Mouse (Mus musculus): ENCODE data around the gene Nudt4. TPM values are rescaled to one million over a fixed set of nuclear protein-coding genes. Genes with fewer than 3 reads are reported as not detected.

Gene Nudt4
- polyA plus RNA-seq, 1 experiment from 2014 or later, result 82.2 TPM

DNA sequence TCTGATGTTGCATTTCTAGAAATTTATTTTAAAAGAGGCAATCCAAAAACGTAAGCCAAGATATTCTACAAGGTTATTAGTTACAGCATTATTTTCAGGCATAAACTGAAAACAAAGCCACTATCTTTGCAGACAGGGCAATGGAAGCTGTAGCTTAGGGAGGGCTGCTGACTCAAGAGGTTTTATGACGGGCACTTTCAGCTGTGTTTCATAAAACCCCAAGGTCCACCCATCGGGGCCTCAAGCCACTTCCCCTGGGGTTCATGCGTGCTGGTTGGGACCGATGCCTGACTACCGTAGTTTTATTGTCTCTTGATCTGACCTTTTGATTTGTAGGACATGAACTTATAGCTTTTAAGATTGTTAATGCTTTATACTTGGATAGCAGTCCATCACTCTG, 26.2 kb upstream of the Nudt4 start:
- no peak overlapping the region for H3K9ac ChIP-seq
- H3K4me1 ChIP-seq, result no peaks in the 10 kb centered on the region
- ATAC-seq (ENCODE audit: insufficient number of reproducible peaks, low FRiP score, low TSS enrichment, low read depth), result no peak
- no peak overlapping the region for H3K4me2 ChIP-seq (replicated peaks)
- H3K27me3 ChIP-seq, result no peaks in the 10 kb centered on the region
- no peaks in the 10 kb centered on the region for H3K9me3 ChIP-seq (replicated peaks)
- no peaks in the 10 kb centered on the region for H3K36me3 ChIP-seq
- no peak overlapping the region for H3K4me3 ChIP-seq (replicated peaks)
- WGBS, result 79% methylated on average over 6 of the region's 6 CpGs
- no peak overlapping the region for H3K27ac ChIP-seq (replicated peaks)

DNA sequence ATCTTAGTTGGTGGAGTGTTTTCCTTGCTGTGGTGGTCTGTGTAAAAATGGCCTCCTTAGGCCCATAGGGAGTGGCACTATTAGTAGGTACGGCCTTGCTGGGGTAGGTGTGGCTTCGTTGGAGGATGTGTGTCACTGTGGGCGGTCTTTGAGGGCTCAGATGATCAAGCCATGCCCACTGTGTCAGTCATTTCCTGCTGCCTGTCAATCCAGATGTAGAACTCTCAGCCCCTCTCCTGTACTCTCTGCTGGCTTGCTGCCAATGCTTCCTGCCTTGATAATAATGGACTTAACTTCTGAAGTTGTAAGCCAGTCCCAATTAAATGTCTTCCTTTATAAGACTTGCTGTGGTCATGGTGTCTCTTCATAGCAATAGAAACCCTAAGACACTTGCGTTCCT, 25.2 kb upstream of the Nudt4 start:
- no peaks in the 10 kb centered on the region for H3K4me1 ChIP-seq
- H3K27me3 ChIP-seq, result no peaks in the 10 kb centered on the region
- no peak overlapping the region for H3K9ac ChIP-seq
- WGBS, result 92% methylated on average over 4 of the region's 4 CpGs
- H3K9me3 ChIP-seq (replicated peaks), result no peaks in the 10 kb centered on the region
- no peak overlapping the region for H3K27ac ChIP-seq (replicated peaks)
- no peak for ATAC-seq (ENCODE audit: insufficient number of reproducible peaks, low FRiP score, low TSS enrichment, low read depth)
- no peaks in the 10 kb centered on the region for H3K36me3 ChIP-seq
- H3K4me2 ChIP-seq (replicated peaks), result no peak overlapping the region
- H3K4me3 ChIP-seq (replicated peaks), result no peak overlapping the region

DNA sequence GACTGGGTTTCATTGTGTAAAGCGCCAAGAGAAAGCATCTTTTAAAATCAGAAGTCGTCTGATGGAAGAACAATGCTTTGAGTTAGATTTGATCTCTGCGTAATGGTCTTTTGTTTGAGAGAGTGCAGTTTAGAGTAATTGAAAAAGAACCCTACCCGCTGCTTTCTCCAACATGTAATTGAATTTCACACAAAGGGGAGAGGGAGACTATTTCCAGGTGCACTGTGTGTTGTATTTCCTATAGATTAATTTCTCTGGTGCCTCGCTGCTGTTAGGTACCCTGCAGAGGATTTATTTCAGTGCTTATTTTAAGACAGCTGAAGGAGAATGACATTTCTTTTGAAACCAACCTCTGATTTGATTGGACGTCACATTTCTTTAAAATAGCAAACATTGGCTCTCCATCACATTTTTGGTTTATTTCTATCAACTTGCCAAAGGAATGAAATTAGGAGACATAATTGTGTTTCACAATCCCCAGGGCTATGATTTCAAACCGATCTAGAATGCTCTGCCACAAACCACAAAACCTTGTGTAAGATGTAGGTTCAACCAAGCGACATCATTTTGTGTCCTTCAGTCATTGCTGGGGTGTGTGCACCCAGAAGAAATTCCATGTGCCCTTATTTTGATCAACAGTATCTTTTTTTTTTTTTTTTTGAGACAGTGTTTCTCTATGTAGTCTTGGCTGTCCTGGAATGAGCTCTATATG, 23.7 kb upstream of the Nudt4 start:
- no peaks in the 10 kb centered on the region for H3K27me3 ChIP-seq
- 46% methylated on average over 8 of the region's 8 CpGs for WGBS
- H3K4me1 ChIP-seq, result no peaks in the 10 kb centered on the region
- no peak overlapping the region for H3K27ac ChIP-seq (replicated peaks)
- ATAC-seq (ENCODE audit: insufficient number of reproducible peaks, low FRiP score, low TSS enrichment, low read depth), result no peak
- H3K4me3 ChIP-seq (replicated peaks), result no peak overlapping the region
- no peak overlapping the region for H3K4me2 ChIP-seq (replicated peaks)
- H3K36me3 ChIP-seq, result no peaks in the 10 kb centered on the region
- H3K9me3 ChIP-seq (replicated peaks), result no peaks in the 10 kb centered on the region
- no peak overlapping the region for H3K9ac ChIP-seq

DNA sequence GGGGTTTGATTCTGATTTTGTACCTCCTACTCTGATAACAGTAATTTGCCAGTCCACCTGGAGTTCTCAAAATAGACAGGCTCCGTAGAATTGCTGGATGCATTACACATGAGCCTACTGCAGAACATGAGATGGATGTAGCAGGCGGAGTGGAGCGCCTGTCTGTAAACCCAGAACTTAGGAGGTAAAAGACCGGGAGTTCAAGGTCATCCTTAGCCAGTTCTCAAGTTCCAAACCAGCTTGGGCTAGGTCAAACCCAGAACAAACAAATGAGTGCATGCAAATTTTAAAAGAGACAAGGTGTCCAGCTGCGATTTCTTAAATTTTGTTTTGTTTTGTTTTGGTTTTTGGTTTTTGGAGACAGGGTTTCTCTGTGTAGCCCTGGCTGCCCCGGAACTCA, 21.6 kb upstream of the Nudt4 start:
- Histone ChIP-seq H3K9ac (no peak overlapping the region), H3K36me3 (no peaks in the 10 kb centered on the region), H3K4me2 (replicated peaks) (no peak overlapping the region), H3K27ac (replicated peaks) (no peak overlapping the region), H3K9me3 (replicated peaks) (no peaks in the 10 kb centered on the region), H3K4me3 (replicated peaks) (no peak overlapping the region), H3K27me3 (no peaks in the 10 kb centered on the region), H3K4me1 (no peaks in the 10 kb centered on the region)
- 80% methylated on average over 6 of the region's 6 CpGs for whole genome bisulfite sequencing
- ATAC-seq (ENCODE audit: insufficient number of reproducible peaks, low FRiP score, low TSS enrichment, low read depth), result no peak

DNA sequence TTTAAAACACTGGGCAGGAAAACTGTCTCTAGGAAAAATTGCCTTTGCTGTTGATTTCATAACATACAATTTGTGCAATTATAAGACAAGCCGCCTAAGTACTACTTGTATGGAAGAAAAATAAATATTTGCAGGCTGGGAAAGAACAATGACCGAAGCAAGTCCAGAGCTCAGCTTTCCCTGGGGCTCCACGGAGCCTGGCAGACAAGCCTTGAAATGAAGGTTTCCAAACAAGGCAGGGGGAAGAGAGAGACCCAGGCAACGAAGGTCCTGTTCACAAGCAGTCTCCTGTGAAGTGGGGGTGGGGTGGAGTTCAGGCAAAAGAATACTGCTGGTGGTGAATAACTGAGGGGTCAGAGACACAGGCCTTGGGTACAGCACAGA, 13.6 kb upstream of the Nudt4 start:
- Histone ChIP-seq H3K4me1 (0 out of 2 replicates have a peak, but pooled peaks cover 5% of the 10 kb centered on the region), H3K27me3 (no peaks in the 10 kb centered on the region), H3K36me3 (no peaks in the 10 kb centered on the region), H3K9me3 (replicated peaks) (no peaks in the 10 kb centered on the region), H3K4me3 (replicated peaks) (no peak overlapping the region), H3K27ac (replicated peaks) (peak overlapping the region; percentile 58; the same call in 1 of the 2 replicates), H3K9ac (no peak overlapping the region), H3K4me2 (replicated peaks) (no peak overlapping the region)
- 31% methylated on average over 4 of the region's 4 CpGs for WGBS
- no peak for ATAC-seq (ENCODE audit: insufficient number of reproducible peaks, low FRiP score, low TSS enrichment, low read depth)

- H3K36me3 ChIP-seq, result no peaks in the 10 kb centered on the region
- H3K27me3 ChIP-seq, result no peaks in the 10 kb centered on the region
- no peak overlapping the region for H3K27ac ChIP-seq (replicated peaks)
- ATAC-seq (ENCODE audit: insufficient number of reproducible peaks, low FRiP score, low TSS enrichment, low read depth), result no peak
- 54% methylated on average over 14 of the region's 14 CpGs for WGBS
- 0 out of 2 replicates have a peak, but pooled peaks cover 5% of the 10 kb centered on the region for H3K4me1 ChIP-seq
- no peak overlapping the region for H3K4me2 ChIP-seq (replicated peaks)
- no peaks in the 10 kb centered on the region for H3K9me3 ChIP-seq (replicated peaks)
- H3K4me3 ChIP-seq (replicated peaks), result no peak overlapping the region
- no peak overlapping the region for H3K9ac ChIP-seq
Observed at GRCm38 (mm10) chr10:95576876-95577566, 13.1 kb upstream of the Nudt4 start.

DNA sequence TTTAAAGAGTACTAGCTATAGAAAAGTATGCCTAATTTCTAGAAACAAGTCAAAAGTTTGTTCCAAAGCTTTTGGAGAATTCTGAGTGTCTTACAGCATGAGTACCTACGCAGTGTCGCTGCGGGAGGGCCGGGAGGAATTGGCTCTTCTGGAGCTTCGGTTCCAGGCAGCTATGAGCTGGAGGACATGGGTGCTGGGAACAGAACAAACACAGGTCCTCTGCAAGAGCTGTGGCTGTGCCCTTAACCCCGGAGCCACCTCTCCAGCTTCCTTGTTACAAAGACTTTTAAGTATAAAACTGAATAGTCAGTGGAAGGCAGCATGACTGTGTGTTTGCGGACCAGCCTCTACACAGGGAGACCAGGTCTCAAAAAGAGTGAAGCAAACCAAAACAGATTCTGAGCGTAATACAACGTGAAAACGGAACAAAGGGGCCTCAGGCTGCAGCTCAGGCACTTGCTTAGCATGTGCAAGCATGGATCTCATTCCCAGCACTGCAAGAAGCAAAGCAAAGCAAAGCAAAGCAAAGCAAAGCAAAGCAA, 12.0 kb upstream of the Nudt4 start:
- no peaks in the 10 kb centered on the region for H3K27me3 ChIP-seq
- WGBS, result 66% methylated on average over 10 of the region's 10 CpGs
- H3K4me3 ChIP-seq (replicated peaks), result no peak overlapping the region
- 0 out of 2 replicates have a peak, but pooled peaks cover 5% of the 10 kb centered on the region for H3K4me1 ChIP-seq
- no peaks in the 10 kb centered on the region for H3K36me3 ChIP-seq
- ATAC-seq (ENCODE audit: insufficient number of reproducible peaks, low FRiP score, low TSS enrichment, low read depth), result no peak
- H3K4me2 ChIP-seq (replicated peaks), result no peak overlapping the region
- H3K9me3 ChIP-seq (replicated peaks), result no peaks in the 10 kb centered on the region
- no peak overlapping the region for H3K27ac ChIP-seq (replicated peaks)
- no peak overlapping the region for H3K9ac ChIP-seq

- H3K9me3 ChIP-seq (replicated peaks), result no peaks in the 10 kb centered on the region
- H3K4me1 ChIP-seq, result 0 out of 2 replicates have a peak, but pooled peaks cover 5% of the 10 kb centered on the region
- H3K27ac ChIP-seq (replicated peaks), result no peak overlapping the region
- H3K36me3 ChIP-seq, result no peaks in the 10 kb centered on the region
- H3K4me3 ChIP-seq (replicated peaks), result no peak overlapping the region
- no peaks in the 10 kb centered on the region for H3K27me3 ChIP-seq
- WGBS, result 77% methylated on average over 4 of the region's 4 CpGs
- H3K4me2 ChIP-seq (replicated peaks), result no peak overlapping the region
- no peak for ATAC-seq (ENCODE audit: insufficient number of reproducible peaks, low FRiP score, low TSS enrichment, low read depth)
- H3K9ac ChIP-seq, result no peak overlapping the region
Observed at GRCm38 (mm10) chr10:95574994-95575393, 11.0 kb upstream of the Nudt4 start.

GRCm38 (mm10) chr10:95569441-95569840, 5.5 kb upstream of the Nudt4 start:
- Histone ChIP-seq H3K9me3 (replicated peaks) (no peaks in the 10 kb centered on the region), H3K27ac (replicated peaks) (no peak overlapping the region), H3K4me1 (peaks cover 13% of the 10 kb centered on the region), H3K27me3 (no peaks in the 10 kb centered on the region), H3K36me3 (no peaks in the 10 kb centered on the region), H3K4me3 (replicated peaks) (no peak overlapping the region), H3K4me2 (replicated peaks) (no peak overlapping the region), H3K9ac (no peak overlapping the region)
- 76% methylated on average over 2 of the region's 2 CpGs for WGBS
- no peak for ATAC-seq (ENCODE audit: insufficient number of reproducible peaks, low FRiP score, low TSS enrichment, low read depth)

GRCm38 (mm10) chr10:95568016-95568415, 4.1 kb upstream of the Nudt4 start:
- H3K27me3 ChIP-seq, result no peaks in the 10 kb centered on the region
- ATAC-seq (ENCODE audit: insufficient number of reproducible peaks, low FRiP score, low TSS enrichment, low read depth), result no peak
- no peak overlapping the region for H3K4me2 ChIP-seq (replicated peaks)
- peaks cover 15% of the 10 kb centered on the region for H3K4me1 ChIP-seq
- no peak overlapping the region for H3K9ac ChIP-seq
- no peak overlapping the region for H3K27ac ChIP-seq (replicated peaks)
- no peak overlapping the region for H3K4me3 ChIP-seq (replicated peaks)
- no peaks in the 10 kb centered on the region for H3K9me3 ChIP-seq (replicated peaks)
- H3K36me3 ChIP-seq, result no peaks in the 10 kb centered on the region
- WGBS, result 64% methylated on average over 6 of the region's 6 CpGs

- Histone ChIP-seq H3K9me3 (replicated peaks) (no peaks in the 10 kb centered on the region), H3K4me1 (peaks cover 15% of the 10 kb centered on the region), H3K4me2 (replicated peaks) (no peak overlapping the region), H3K36me3 (no peaks in the 10 kb centered on the region), H3K27me3 (no peaks in the 10 kb centered on the region), H3K4me3 (replicated peaks) (no peak overlapping the region), H3K9ac (no peak overlapping the region), H3K27ac (replicated peaks) (no peak overlapping the region)
- ATAC-seq (ENCODE audit: insufficient number of reproducible peaks, low FRiP score, low TSS enrichment, low read depth), result no peak
- WGBS, result 64% methylated on average over 5 of the region's 5 CpGs
Observed at GRCm38 (mm10) chr10:95567550-95567949, 3.6 kb upstream of the Nudt4 start.

Measured in embryonic facial prominence, embryonic 15.5 days (tissue).